Mouse (Mus musculus): ENCODE measurements around the gene Ankrd49. TPM values are rescaled to one million over a fixed set of nuclear protein-coding genes. Genes with fewer than 3 reads are reported as not detected.

Gene Ankrd49
- total and polyA plus RNA-seq, 3 experiments, result 108 to 139 (median 108) TPM

DNA sequence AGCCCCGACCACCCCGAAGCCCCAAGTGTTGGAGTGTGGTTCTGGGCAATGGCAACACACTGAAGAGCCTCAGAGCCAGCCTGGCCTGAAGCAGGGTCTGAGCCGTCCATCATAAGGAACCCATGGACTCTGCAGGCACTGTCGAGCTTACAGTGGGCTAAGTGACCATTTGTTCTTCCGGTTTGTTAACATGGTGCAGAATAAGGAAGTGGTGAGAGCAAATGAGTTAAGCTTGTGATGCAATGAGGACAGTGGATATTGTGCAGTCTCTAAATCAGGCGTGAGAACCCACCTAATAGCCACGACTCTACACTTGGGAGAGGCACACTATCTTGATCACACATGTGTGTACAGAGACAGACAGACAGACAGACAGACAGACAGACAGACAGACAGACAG, 26.1 kb downstream of the Ankrd49 start:
- Histone ChIP-seq H3K36me3 (ENCODE audit: control insufficient read depth in 1 of 2, insufficient read depth in 2 of 2, low read length in 2 of 2) (no peaks in the 10 kb centered on the region), H3K9me3 (replicated peaks; ENCODE audit: insufficient read depth, low read length) (no peaks in the 10 kb centered on the region), H3K79me2 (ENCODE audit: control insufficient read depth, insufficient read depth, low read length, poor library complexity) (no peaks in the 10 kb centered on the region), H3K9ac (ENCODE audit: control insufficient read depth, low read depth, low read length, poor library complexity, severe bottlenecking) (no peak overlapping the region), H3K27me3 (ENCODE audit: control insufficient read depth in 1 of 2, insufficient read depth in 2 of 2, low read length in 2 of 2) (peaks cover 4 to 8% of the 10 kb centered on the region in 2 experiments), H3K4me1 (ENCODE audit: control insufficient read depth in 1 of 2, insufficient read depth in 2 of 2, low read length in 2 of 2) (0 out of 4 replicates have a peak, but pooled peaks cover 0 to 2% of the 10 kb centered on the region in 2 experiments), H3K27ac (ENCODE audit: control insufficient read depth, low read depth, low read length) (no peak overlapping the region), H3K4me3 (ENCODE audit: control insufficient read depth in 1 of 2, insufficient read depth in 1 of 2, low read depth in 2 of 2, low read length in 2 of 2) (peak overlapping the region in 1 of 2 experiments; percentile 31; a peak in 1 of 4 replicates)
- peak; percentile 62 for DNase-seq (ENCODE audit: low read depth, low spot score)
- TF ChIP-seq ELF1 (IDR thresholded peaks at IDR 0.05; ENCODE audit: low read depth, low read length) (peak; percentile 21; the same call in 1 of the 2 replicates), EP300 (IDR thresholded peaks at IDR 0.05; ENCODE audit: low read depth in 1 of 2, low read length in 2 of 2) (0 out of 4 replicates have a peak, but pooled peaks of 1 of the 2 experiments have one; percentile 22), SMC3 (IDR thresholded peaks at IDR 0.05; ENCODE audit: low read depth, low read length) (no peak), MAX (IDR thresholded peaks at IDR 0.05; ENCODE audit: low read length) (0 out of 2 replicates have a peak, but pooled peaks have one; percentile 12)

DNA sequence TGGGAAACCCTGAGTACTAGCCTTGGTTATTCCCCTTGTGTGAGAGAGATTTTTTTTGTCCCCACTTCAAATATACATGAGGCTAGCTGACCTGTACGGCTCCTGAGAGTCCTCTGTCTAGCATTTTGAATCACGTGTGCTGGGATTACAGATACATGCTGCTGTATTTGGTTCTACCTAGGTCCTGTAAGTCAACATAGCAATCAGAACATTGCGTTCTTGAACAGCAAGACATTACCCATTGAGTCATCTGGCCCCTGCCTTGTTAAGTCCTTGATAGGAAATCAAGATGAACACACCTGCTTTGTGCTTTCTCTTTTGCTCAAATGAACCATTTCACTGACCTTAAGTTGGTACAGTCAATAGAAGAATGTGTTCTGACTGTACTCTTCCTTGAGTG, 30.2 kb downstream of the Ankrd49 start:
- Histone ChIP-seq H3K27me3 (ENCODE audit: control insufficient read depth in 1 of 2, insufficient read depth in 2 of 2, low read length in 2 of 2) (peaks cover 2 to 3% of the 10 kb centered on the region in 2 experiments; a peak in 3 of 4 replicates), H3K9me3 (replicated peaks; ENCODE audit: insufficient read depth, low read length) (no peaks in the 10 kb centered on the region), H3K9ac (ENCODE audit: control insufficient read depth, low read depth, low read length, poor library complexity, severe bottlenecking) (no peak overlapping the region), H3K4me1 (ENCODE audit: control insufficient read depth in 1 of 2, insufficient read depth in 2 of 2, low read length in 2 of 2) (peaks cover 2 to 7% of the 10 kb centered on the region in 2 experiments; a peak in 2 of 4 replicates), H3K36me3 (ENCODE audit: control insufficient read depth in 1 of 2, insufficient read depth in 2 of 2, low read length in 2 of 2) (no peaks in the 10 kb centered on the region), H3K4me3 (ENCODE audit: control insufficient read depth in 1 of 2, insufficient read depth in 1 of 2, low read depth in 2 of 2, low read length in 2 of 2) (no peak overlapping the region), H3K27ac (ENCODE audit: control insufficient read depth, low read depth, low read length) (no peak overlapping the region), H3K79me2 (ENCODE audit: control insufficient read depth, insufficient read depth, low read length, poor library complexity) (no peaks in the 10 kb centered on the region; the same call in 1 of the 2 replicates)
- DNase-seq (ENCODE audit: low read depth, low spot score), result no peak
- no peak for TF ChIP-seq TBP (IDR thresholded peaks at IDR 0.05; ENCODE audit: low read depth, low read length)
- no peak for TF ChIP-seq E2F4 (IDR thresholded peaks at IDR 0.05; ENCODE audit: borderline replicate concordance, low read depth, low read length)
- TF ChIP-seq ZKSCAN1 (IDR thresholded peaks at IDR 0.05; ENCODE audit: low read depth, low read length), result no peak
- no peak for TF ChIP-seq MYB (IDR thresholded peaks at IDR 0.05; ENCODE audit: low read depth, low read length)
- peak; percentile 1; the same call in 1 of the 2 replicates for TF ChIP-seq TAL1 (IDR thresholded peaks at IDR 0.05; ENCODE audit: low read length)
- no peak for TF ChIP-seq TCF12 (IDR thresholded peaks at IDR 0.05; ENCODE audit: low read depth, low read length)
- TF ChIP-seq EP300 (IDR thresholded peaks at IDR 0.05; ENCODE audit: low read depth in 1 of 2, low read length in 2 of 2), result no peak
- no peak for TF ChIP-seq JUND (IDR thresholded peaks at IDR 0.05; ENCODE audit: low read depth, low read length)

- TF ChIP-seq HCFC1 (IDR thresholded peaks at IDR 0.05; ENCODE audit: low read depth, low read length) (no peak), POLR2AphosphoS5 (IDR thresholded peaks at IDR 0.05; ENCODE audit: borderline replicate concordance, low read depth, low read length) (no peak), CHD2 (IDR thresholded peaks at IDR 0.05; ENCODE audit: low read length) (no peak), MAX (IDR thresholded peaks at IDR 0.05; ENCODE audit: low read length) (no peak), TCF12 (IDR thresholded peaks at IDR 0.05; ENCODE audit: low read depth, low read length) (no peak), MXI1 (IDR thresholded peaks at IDR 0.05; ENCODE audit: low read depth, low read length) (no peak), SIN3A (IDR thresholded peaks at IDR 0.05; ENCODE audit: low read length) (no peak), E2F4 (IDR thresholded peaks at IDR 0.05; ENCODE audit: borderline replicate concordance, low read depth, low read length) (no peak), ZNF384 (IDR thresholded peaks at IDR 0.05; ENCODE audit: low read depth, low read length) (no peak), ZKSCAN1 (IDR thresholded peaks at IDR 0.05; ENCODE audit: low read depth, low read length) (no peak), NELFE (IDR thresholded peaks at IDR 0.05; ENCODE audit: low read depth, low read length) (no peak), SMC3 (IDR thresholded peaks at IDR 0.05; ENCODE audit: low read depth, low read length) (no peak), MYC (IDR thresholded peaks at IDR 0.05; ENCODE audit: low read depth, low read length) (no peak), RCOR1 (IDR thresholded peaks at IDR 0.05; ENCODE audit: low read depth, low read length) (no peak), KAT2A (conservative IDR thresholded peaks at IDR 0.05; ENCODE audit: low read depth, low read length) (no peak), TAL1 (IDR thresholded peaks at IDR 0.05; ENCODE audit: low read length) (no peak; the same call in 1 of the 2 replicates), EP300 (IDR thresholded peaks at IDR 0.05; ENCODE audit: low read depth in 1 of 2, low read length in 2 of 2) (no peak), UBTF (IDR thresholded peaks at IDR 0.05; ENCODE audit: borderline replicate concordance, insufficient read depth, low read depth, low read length) (no peak), ZMIZ1 (IDR thresholded peaks at IDR 0.05; ENCODE audit: low read depth, low read length) (no peak)
- Histone ChIP-seq H3K27me3 (ENCODE audit: control insufficient read depth in 1 of 2, insufficient read depth in 2 of 2, low read length in 2 of 2) (peaks cover 2 to 3% of the 10 kb centered on the region in 2 experiments; a peak in 3 of 4 replicates), H3K4me3 (ENCODE audit: control insufficient read depth in 1 of 2, insufficient read depth in 1 of 2, low read depth in 2 of 2, low read length in 2 of 2) (no peak overlapping the region), H3K9me3 (replicated peaks; ENCODE audit: insufficient read depth, low read length) (no peaks in the 10 kb centered on the region), H3K36me3 (ENCODE audit: control insufficient read depth in 1 of 2, insufficient read depth in 2 of 2, low read length in 2 of 2) (no peaks in the 10 kb centered on the region), H3K79me2 (ENCODE audit: control insufficient read depth, insufficient read depth, low read length, poor library complexity) (no peaks in the 10 kb centered on the region; the same call in 1 of the 2 replicates), H3K4me1 (ENCODE audit: control insufficient read depth in 1 of 2, insufficient read depth in 2 of 2, low read length in 2 of 2) (peaks cover 2 to 7% of the 10 kb centered on the region in 2 experiments; a peak in 2 of 4 replicates), H3K9ac (ENCODE audit: control insufficient read depth, low read depth, low read length, poor library complexity, severe bottlenecking) (no peak overlapping the region), H3K27ac (ENCODE audit: control insufficient read depth, low read depth, low read length) (no peak overlapping the region)
- DNase-seq (ENCODE audit: low read depth, low spot score), result no peak
These were observed 30.7 kb downstream of the Ankrd49 start for GRCm38 (mm10) chr9:14753947-14754346.

Measured in MEL (cell line).